29 mouse cellular contexts compared by ENCODE assay signal in the genomic region with DNA sequence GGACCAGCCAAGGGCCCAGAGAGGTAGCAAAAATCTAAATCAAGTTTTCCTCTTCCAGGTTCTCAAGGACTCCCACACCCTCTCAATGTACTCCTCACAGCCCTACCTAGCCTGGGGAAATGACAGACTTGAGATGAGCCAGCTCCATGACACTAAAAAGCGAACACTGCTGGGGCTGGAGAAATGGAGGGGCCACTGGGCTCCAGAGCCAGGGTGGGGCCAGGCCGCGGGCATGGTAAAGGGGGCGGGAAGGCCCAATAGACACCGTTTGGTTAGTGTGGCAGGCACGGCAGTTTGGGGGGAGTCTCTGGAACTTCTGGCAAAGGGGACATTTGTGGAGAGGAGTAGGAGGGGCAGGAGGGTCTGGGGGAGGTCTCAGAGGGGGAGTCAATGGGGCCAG. TPM values are rescaled to one million over a fixed set of nuclear protein-coding genes. Genes with fewer than 3 reads are reported as not detected.
A peak's percentile ranks its signal among the peaks of the same experiment; 100 is the strongest.
DNase-seq lines count a peak whose midpoint lies in the region; ATAC-seq and TF ChIP-seq lines count a peak whose summit lies in the region.
"Had no signal": no experiment of that assay in that cellular context is flagged by ENCODE, and none has a peak within 500 bp of the region (broad histone marks: within the 10 kb centered on the region; RNA-seq: fewer than 3 reads in every experiment).

No protein-coding gene starts in this region.

- ATAC-seq in heart, embryonic 13.5 days (ENCODE audit: extremely low read depth, insufficient number of reproducible peaks, low FRiP score, low TSS enrichment): no peak
- ATAC-seq in liver, embryonic 16.5 days (ENCODE audit: low read depth): peak; percentile 57
- ATAC-seq: activated CD4-positive, CD25-positive, alpha-beta regulatory T cell, adult 4 months; forebrain, embryonic 13.5 days; intestine, postnatal 0 days had no signal

- TF ChIP-seq CTCF in bone marrow, adult 2 months (IDR thresholded peaks at IDR 0.05; ENCODE audit: control insufficient read depth, insufficient read depth, low read length): no peak

- H3K4me2 ChIP-seq in heart, embryonic 13.5 days: peak overlapping the region; percentile 22
- peak overlapping the region; percentile 64 for H3K4me2 ChIP-seq in liver, embryonic 16.5 days (ENCODE audit: low read depth, low read length)
- H3K4me2 ChIP-seq: forebrain, embryonic 13.5 days; heart, embryonic 15.5 days; hindbrain, embryonic 12.5 days; midbrain, embryonic 12.5 days had no signal

- peaks cover 12% of the 10 kb centered on the region for H3K27me3 ChIP-seq in heart, embryonic 13.5 days (replicated peaks)
- no peaks in the 10 kb centered on the region for H3K27me3 ChIP-seq in liver, embryonic 16.5 days (ENCODE audit: control insufficient read depth, insufficient read depth, low read depth, low read length)
- H3K27me3 ChIP-seq: CH12.LX; forebrain, embryonic 13.5 days; heart, embryonic 15.5 days had no signal

- intact Hi-C loops in heart, postnatal 14 days (cut with DNase I): no loop called here

- H3K9ac ChIP-seq in heart, embryonic 13.5 days: peak overlapping the region; percentile 5; the same call in 1 of the 2 replicates
- peak overlapping the region; percentile 64 for H3K9ac ChIP-seq in liver, embryonic 16.5 days (ENCODE audit: low read depth, low read length)
- H3K9ac ChIP-seq: forebrain, embryonic 13.5 days; heart, embryonic 15.5 days; hindbrain, embryonic 12.5 days; midbrain, embryonic 12.5 days had no signal

- TF ChIP-seq POLR2A in bone marrow, adult 2 months (IDR thresholded peaks at IDR 0.05; ENCODE audit: borderline replicate concordance, control insufficient read depth, low read depth, low read length): no peak

- H3K4me1 ChIP-seq in heart, embryonic 13.5 days: peaks cover 15% of the 10 kb centered on the region
- no peaks in the 10 kb centered on the region; the same call in 1 of the 2 replicates for H3K4me1 ChIP-seq in bone marrow, adult 2 months (ENCODE audit: control insufficient read depth, insufficient read depth, low read length)
- peaks cover 63% of the 10 kb centered on the region for H3K4me1 ChIP-seq in liver, embryonic 16.5 days (ENCODE audit: control insufficient read depth, low read depth, low read length)

- no peak overlapping the region for H3K4me3 ChIP-seq in heart, embryonic 13.5 days
- no peak overlapping the region for H3K4me3 ChIP-seq in bone marrow, adult 2 months (replicated peaks; ENCODE audit: control insufficient read depth, low read depth, low read length)
- H3K4me3 ChIP-seq in liver, embryonic 16.5 days (ENCODE audit: low read depth, low read length): peak overlapping the region; percentile 36
- H3K4me3 ChIP-seq: embryonic facial prominence, embryonic 10.5 days; forebrain, embryonic 13.5 days; gastrocnemius, adult 2 months; heart, embryonic 15.5 days; hindbrain, embryonic 12.5 days; left cerebral cortex, adult 2 months; limb, embryonic 10.5 days; midbrain, embryonic 12.5 days had no signal

- H3K27ac ChIP-seq in heart, embryonic 13.5 days (replicated peaks): no peak overlapping the region; the same call in 1 of the 2 replicates
- peak overlapping the region; percentile 75 for H3K27ac ChIP-seq in bone marrow, adult 2 months (ENCODE audit: control insufficient read depth, insufficient read depth, low read depth, low read length, poor library complexity)
- peak overlapping the region; percentile 95 for H3K27ac ChIP-seq in liver, embryonic 16.5 days (ENCODE audit: low read length)
- H3K27ac ChIP-seq: embryonic facial prominence, embryonic 10.5 days; forebrain, embryonic 13.5 days; gastrocnemius, adult 2 months; heart, embryonic 15.5 days; hindbrain, embryonic 12.5 days; left cerebral cortex, adult 2 months; limb, embryonic 10.5 days; midbrain, embryonic 12.5 days had no signal

- no peak for DNase-seq in heart, postnatal 14 days
- peak; percentile 67 for DNase-seq in liver
- no peak for DNase-seq in left cerebral cortex, adult 8-10 months (ENCODE audit: low spot score in 2 of 2)
- DNase-seq in neural tube, embryonic 10.5 days (ENCODE audit: extremely low spot score, low spot score): no peak
- DNase-seq: adrenal gland, adult 8-10 months; B cell, adult 2 months; cerebellum, adult 9-10 months; gastrocnemius, adult 2 months; kidney, postnatal 25 days; layer of hippocampus, adult 9-11 months; lung, postnatal 10 days; right cerebral cortex, postnatal 25 days; spleen, adult 18-20 months had no signal

- H3K36me3 ChIP-seq in heart, embryonic 13.5 days: peaks cover 52% of the 10 kb centered on the region
- H3K36me3 ChIP-seq in liver, embryonic 16.5 days (ENCODE audit: control insufficient read depth, insufficient read depth): peaks cover 39% of the 10 kb centered on the region

- H3K9me3 ChIP-seq in heart, embryonic 13.5 days: no peaks in the 10 kb centered on the region
- no peaks in the 10 kb centered on the region for H3K9me3 ChIP-seq in liver, embryonic 16.5 days (replicated peaks; ENCODE audit: control insufficient read depth, low read length)
- H3K9me3 ChIP-seq: embryonic facial prominence, embryonic 10.5 days; forebrain, embryonic 13.5 days; heart, embryonic 15.5 days; hindbrain, embryonic 12.5 days; limb, embryonic 10.5 days; midbrain, embryonic 12.5 days had no signal

- WGBS in heart, embryonic 13.5 days: 68% methylated on average over 6 of the region's 6 CpGs
- WGBS in bone marrow, adult 2 months: 71% methylated on average over 6 of the region's 6 CpGs
- 20% methylated on average over 6 of the region's 6 CpGs for WGBS in liver, embryonic 16.5 days (ENCODE audit: insufficient replicate concordance)

RNA-seq across cellular contexts. Expression of a gene that starts 2.6 kb away (rescaled TPM):
- 0.41 and 1.0 TPM in 2 replicates for polyA plus RNA-seq in heart, embryonic 13.5 days (2015; fragmentation: Nextera tagmentation; extraction: Ambion mirVana)
- 1 to 10 TPM in 1 of 2 experiments, under 1 TPM in 1; 0.78 to 1.0 TPM for total RNA-seq in heart, postnatal 14 days (2021)
- polyA plus RNA-seq in bone marrow, adult 2 months (2011; ENCODE audit: insufficient read depth, insufficient read length, low replicate concordance, missing spikeins): 1.7 TPM in 1 of 2 replicates, not detected in the other
- 2.5 and 2.6 TPM in 2 replicates for polyA plus RNA-seq in liver, embryonic 16.5 days (2015; fragmentation: Nextera tagmentation; extraction: Ambion mirVana)
- 1 to 10 TPM in 2 of 4 experiments, under 1 TPM in 2; 0.59 to 1.7 (median 1.2) TPM for total RNA-seq in left cerebral cortex, adult 8-10 months (2022)
- total RNA-seq: CH12.LX; common myeloid progenitor, adult 5-6 weeks; gastrocnemius, adult 2 months; liver, adult 2 months had no signal
- polyA plus RNA-seq: brain, embryonic 14.5 days; limb, embryonic 10.5 days had no signal

RNA-seq across cellular contexts. Expression of a gene that starts 6.2 kb away (rescaled TPM):
- polyA plus RNA-seq in heart, embryonic 13.5 days (2015; fragmentation: Nextera tagmentation; extraction: Ambion mirVana): 36.2 and 39.1 TPM in 2 replicates
- total RNA-seq in heart, postnatal 14 days (2021): 10 to 100 TPM; 28.7 to 29.2 TPM
- 55.3 and 100 TPM in 2 replicates for polyA plus RNA-seq in bone marrow, adult 2 months (2011; ENCODE audit: insufficient read depth, insufficient read length, low replicate concordance, missing spikeins)
- 46.2 and 51.1 TPM in 2 replicates for polyA plus RNA-seq in liver, embryonic 16.5 days (2015; fragmentation: Nextera tagmentation; extraction: Ambion mirVana)
- 10 to 100 TPM; 31.6 to 36.5 (median 33.8) TPM for total RNA-seq in left cerebral cortex, adult 8-10 months (2022)

RNA-seq across cellular contexts. Expression of a gene that starts 6.3 kb away (rescaled TPM):
- 35.2 and 35.9 TPM in 2 replicates for polyA plus RNA-seq in heart, embryonic 13.5 days (2015; fragmentation: Nextera tagmentation; extraction: Ambion mirVana)
- total RNA-seq in heart, postnatal 14 days (2021): 10 to 100 TPM; 23.9 to 27.4 TPM
- polyA plus RNA-seq in bone marrow, adult 2 months (2011; ENCODE audit: insufficient read depth, insufficient read length, low replicate concordance, missing spikeins): 71.5 and 92.9 TPM in 2 replicates
- 47.7 and 52.7 TPM in 2 replicates for polyA plus RNA-seq in liver, embryonic 16.5 days (2015; fragmentation: Nextera tagmentation; extraction: Ambion mirVana)
- total RNA-seq in left cerebral cortex, adult 8-10 months (2022): 100 to 1,000 TPM; 202 to 212 (median 206) TPM

RNA-seq across cellular contexts. Expression of a gene that starts 11.3 kb away (rescaled TPM):
- polyA plus RNA-seq in heart, embryonic 13.5 days (2015; fragmentation: Nextera tagmentation; extraction: Ambion mirVana): 7.6 and 7.9 TPM in 2 replicates
- total RNA-seq in heart, postnatal 14 days (2021): 1 to 10 TPM; 2.6 to 4.0 TPM
- 5.6 and 11.6 TPM in 2 replicates for polyA plus RNA-seq in bone marrow, adult 2 months (2011; ENCODE audit: insufficient read depth, insufficient read length, low replicate concordance, missing spikeins)
- 5.6 and 6.0 TPM in 2 replicates for polyA plus RNA-seq in liver, embryonic 16.5 days (2015; fragmentation: Nextera tagmentation; extraction: Ambion mirVana)
- total RNA-seq in left cerebral cortex, adult 8-10 months (2022): 1 to 10 TPM; 2.0 to 4.8 (median 3.3) TPM

RNA-seq across cellular contexts. Expression of a gene that starts 32.2 kb away (rescaled TPM):
- 27.2 and 31.7 TPM in 2 replicates for polyA plus RNA-seq in heart, embryonic 13.5 days (2015; fragmentation: Nextera tagmentation; extraction: Ambion mirVana)
- total RNA-seq in heart, postnatal 14 days (2021): 10 to 100 TPM; 16.0 to 16.7 TPM
- 28.5 and 49.8 TPM in 2 replicates for polyA plus RNA-seq in bone marrow, adult 2 months (2011; ENCODE audit: insufficient read depth, insufficient read length, low replicate concordance, missing spikeins)
- polyA plus RNA-seq in liver, embryonic 16.5 days (2015; fragmentation: Nextera tagmentation; extraction: Ambion mirVana): 41.0 and 41.1 TPM in 2 replicates
- total RNA-seq in left cerebral cortex, adult 8-10 months (2022): 10 to 100 TPM; 27.2 to 29.4 (median 28.0) TPM
